Mouse (Mus musculus): Measurements from ENCODE around the gene Sccpdh. TPM values are rescaled to one million over a fixed set of nuclear protein-coding genes. Genes with fewer than 3 reads are reported as not detected.
"Not testable (repeated sequence)": the region's sequence is repeated elsewhere in the genome, so short reads cannot be mapped to it uniquely, and the experiment has no call there.

The Sccpdh gene
- polyA plus RNA-seq, 1 experiment from 2014 or later = 142 TPM

DNA sequence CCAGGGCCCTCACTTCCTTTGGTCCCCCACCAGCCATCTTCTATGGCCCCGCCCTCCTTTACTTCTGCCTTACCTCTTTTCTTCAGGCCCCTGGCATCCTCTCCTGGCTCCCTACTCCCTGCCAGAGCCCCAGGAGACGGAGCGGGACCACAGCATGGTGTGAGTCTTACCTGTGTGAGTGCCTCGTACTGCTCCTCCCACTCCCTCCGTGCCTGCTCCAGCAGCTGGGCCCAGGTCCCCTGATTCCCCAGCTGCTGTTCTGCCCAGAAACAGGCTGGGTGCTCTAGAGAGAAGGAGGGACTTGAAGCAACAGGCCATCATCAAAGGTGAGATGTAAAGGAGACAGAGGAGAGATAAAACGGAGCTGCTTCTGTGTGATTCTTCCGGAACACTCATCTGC, 44.6 kb downstream of the Sccpdh start:
- no peak for ATAC-seq (ENCODE audit: low FRiP score)
- Histone ChIP-seq H3K4me1 (replicated peaks) (no peaks in the 10 kb centered on the region), H3K27me3 (no peaks in the 10 kb centered on the region), H3K36me3 (no peaks in the 10 kb centered on the region), H3K4me2 (no peak overlapping the region), H3K9me3 (peaks cover 3% of the 10 kb centered on the region; the same call in 1 of the 2 replicates), H3K27ac (no peak overlapping the region), H3K9ac (no peak overlapping the region), H3K4me3 (no peak overlapping the region)
- 86% methylated on average over 7 of the region's 7 CpGs for WGBS

DNA sequence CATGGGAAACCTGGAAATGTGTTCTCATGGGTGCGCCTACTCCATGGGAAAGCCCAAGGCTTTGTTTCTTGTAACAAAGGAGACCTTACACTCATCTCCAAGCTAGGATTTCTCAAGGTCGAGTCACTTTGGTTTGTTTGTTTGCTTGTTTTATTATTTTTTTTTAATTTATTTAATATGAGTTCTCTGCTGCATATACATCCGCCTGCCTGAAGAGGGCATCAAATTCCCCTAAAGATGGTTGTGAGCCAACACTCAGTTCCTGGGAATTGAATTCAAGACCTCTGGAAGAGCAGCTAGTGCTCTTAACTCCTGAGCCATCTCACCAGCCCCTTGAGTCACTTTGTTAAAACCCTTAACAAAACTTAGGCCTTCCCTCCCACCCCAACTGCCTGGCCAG, 45.4 kb downstream of the Sccpdh start:
- H3K9me3 ChIP-seq = peaks cover 3% of the 10 kb centered on the region; the same call in 1 of the 2 replicates
- no peak for ATAC-seq (ENCODE audit: low FRiP score)
- H3K27ac ChIP-seq = no peak overlapping the region
- 83% methylated on average over 3 of the region's 3 CpGs for WGBS
- no peaks in the 10 kb centered on the region for H3K36me3 ChIP-seq
- H3K27me3 ChIP-seq = no peaks in the 10 kb centered on the region
- no peak overlapping the region for H3K4me3 ChIP-seq
- H3K9ac ChIP-seq = no peak overlapping the region
- no peaks in the 10 kb centered on the region for H3K4me1 ChIP-seq (replicated peaks)
- no peak overlapping the region for H3K4me2 ChIP-seq

DNA sequence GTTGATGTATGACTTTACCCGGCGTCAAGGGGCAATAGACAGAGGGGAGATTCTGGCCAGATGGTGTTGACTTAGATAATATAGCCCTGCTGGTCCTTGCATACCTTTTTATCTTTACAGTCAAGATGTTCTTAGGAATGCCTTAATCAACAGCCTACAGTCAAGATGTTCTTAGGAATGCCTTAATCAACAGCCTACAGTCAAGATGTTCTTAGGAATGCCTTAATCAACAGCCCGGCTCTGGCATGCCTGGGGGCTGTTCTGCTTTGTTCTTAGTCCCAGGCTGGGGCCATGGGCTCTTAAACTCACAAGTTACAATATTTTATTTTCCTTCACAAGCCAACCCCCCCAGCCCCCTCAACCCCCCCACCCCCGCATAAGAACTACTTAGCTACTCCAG, 47.3 kb downstream of the Sccpdh start:
- 91% methylated on average over 4 of the region's 4 CpGs for WGBS

DNA sequence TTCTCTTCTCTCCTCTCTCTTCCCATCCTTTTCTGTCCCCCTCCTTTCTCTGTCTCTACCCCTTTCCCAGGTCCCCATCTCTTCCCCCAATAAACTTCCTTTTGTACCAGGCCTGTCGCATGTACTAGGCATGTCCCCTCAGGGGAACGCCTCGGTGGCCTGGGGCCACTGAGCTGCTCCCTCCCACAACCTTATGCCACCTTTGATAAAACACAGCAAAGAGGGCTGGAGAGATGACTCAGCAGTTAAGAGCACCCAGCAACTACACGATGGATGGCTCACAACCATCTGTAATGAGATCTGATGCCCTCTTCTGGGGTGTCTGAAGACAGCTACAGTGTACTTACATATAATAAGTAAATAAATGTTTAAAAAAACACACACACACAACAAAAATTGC, 47.8 kb downstream of the Sccpdh start:
- no peaks in the 10 kb centered on the region for H3K4me1 ChIP-seq (replicated peaks)
- no peak overlapping the region for H3K9ac ChIP-seq
- H3K36me3 ChIP-seq = no peaks in the 10 kb centered on the region
- H3K4me2 ChIP-seq = no peak overlapping the region
- H3K27ac ChIP-seq = no peak overlapping the region
- peaks cover 3% of the 10 kb centered on the region; the same call in 1 of the 2 replicates for H3K9me3 ChIP-seq
- no peaks in the 10 kb centered on the region for H3K27me3 ChIP-seq
- no peak overlapping the region for H3K4me3 ChIP-seq
- ATAC-seq (ENCODE audit: low FRiP score) = no peak
- WGBS = 94% methylated on average over 4 of the region's 4 CpGs

More for the DNA sequence above, 47.3 kb downstream of the Sccpdh start:
- H3K4me2 ChIP-seq; H3K27ac ChIP-seq; H3K4me1 ChIP-seq (replicated peaks); H3K27me3 ChIP-seq; H3K4me3 ChIP-seq; H3K9me3 ChIP-seq; H3K36me3 ChIP-seq; ATAC-seq (ENCODE audit: low FRiP score); H3K9ac ChIP-seq: not testable (repeated sequence)

DNA sequence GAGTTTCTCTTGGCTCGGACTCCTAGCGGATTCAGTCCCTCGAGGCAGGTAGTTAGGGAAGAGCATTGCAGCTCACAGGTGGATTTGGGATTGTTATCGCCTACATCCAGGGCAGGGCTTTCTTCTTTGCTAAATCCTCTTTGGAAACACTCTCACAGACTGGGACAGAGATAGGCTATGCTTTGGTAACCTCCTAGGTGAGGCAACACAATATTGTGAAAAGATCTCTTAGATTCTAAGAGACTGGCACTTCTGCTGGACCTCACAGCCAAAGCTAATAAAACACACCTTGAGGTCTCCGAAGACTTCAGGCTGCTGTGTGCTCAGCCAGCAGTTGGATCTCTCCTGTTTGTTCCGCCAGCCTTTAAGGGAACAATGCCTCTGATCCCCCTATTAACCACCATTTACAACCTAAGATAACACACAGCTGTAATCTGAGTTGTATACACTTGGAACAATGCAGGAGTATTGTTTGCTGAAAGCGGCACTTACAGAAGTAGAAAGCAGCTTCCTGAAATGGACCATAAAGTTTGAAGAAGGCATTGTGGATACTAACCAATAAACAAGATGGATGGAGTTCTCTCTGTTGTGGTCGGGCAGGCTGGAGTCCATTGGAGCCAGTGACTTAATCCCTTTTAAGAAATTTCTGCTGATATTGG, 54.9 kb downstream of the Sccpdh start:
- WGBS = 69% methylated on average over 8 of the region's 8 CpGs
- H3K36me3 ChIP-seq = no peaks in the 10 kb centered on the region
- H3K4me3 ChIP-seq = no peak overlapping the region
- H3K9me3 ChIP-seq = no peaks in the 10 kb centered on the region
- H3K9ac ChIP-seq = no peak overlapping the region
- H3K4me2 ChIP-seq = no peak overlapping the region
- H3K4me1 ChIP-seq (replicated peaks) = no peaks in the 10 kb centered on the region
- H3K27me3 ChIP-seq = no peaks in the 10 kb centered on the region
- H3K27ac ChIP-seq = no peak overlapping the region
- ATAC-seq (ENCODE audit: low FRiP score) = no peak

DNA sequence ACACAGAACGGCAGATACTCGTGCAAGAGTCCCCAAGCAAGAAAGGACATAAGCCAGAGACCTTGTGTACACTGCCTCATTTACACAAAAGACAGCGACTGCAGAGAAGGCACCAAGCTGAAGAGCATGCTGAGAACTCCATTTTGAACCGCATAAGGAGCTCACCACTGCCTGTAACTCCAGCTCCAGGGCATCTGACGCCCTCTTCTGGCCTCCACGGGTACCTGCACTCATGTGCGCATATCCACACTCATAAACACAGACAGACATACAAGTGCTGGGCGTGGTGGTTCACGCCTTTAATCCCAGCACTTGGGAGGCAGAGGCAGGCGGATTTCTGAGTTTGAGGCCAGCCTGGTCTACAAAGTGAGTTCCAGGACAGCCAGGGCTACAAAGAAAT, 60.7 kb downstream of the Sccpdh start:
- no peak for ATAC-seq (ENCODE audit: low FRiP score)
- H3K27me3 ChIP-seq = no peaks in the 10 kb centered on the region
- H3K9ac ChIP-seq = no peak overlapping the region
- 90% methylated on average over 10 of the region's 10 CpGs for WGBS
- no peaks in the 10 kb centered on the region for H3K36me3 ChIP-seq
- H3K4me2 ChIP-seq = no peak overlapping the region
- no peaks in the 10 kb centered on the region for H3K9me3 ChIP-seq
- no peaks in the 10 kb centered on the region for H3K4me1 ChIP-seq (replicated peaks)
- H3K27ac ChIP-seq = no peak overlapping the region
- no peak overlapping the region for H3K4me3 ChIP-seq

DNA sequence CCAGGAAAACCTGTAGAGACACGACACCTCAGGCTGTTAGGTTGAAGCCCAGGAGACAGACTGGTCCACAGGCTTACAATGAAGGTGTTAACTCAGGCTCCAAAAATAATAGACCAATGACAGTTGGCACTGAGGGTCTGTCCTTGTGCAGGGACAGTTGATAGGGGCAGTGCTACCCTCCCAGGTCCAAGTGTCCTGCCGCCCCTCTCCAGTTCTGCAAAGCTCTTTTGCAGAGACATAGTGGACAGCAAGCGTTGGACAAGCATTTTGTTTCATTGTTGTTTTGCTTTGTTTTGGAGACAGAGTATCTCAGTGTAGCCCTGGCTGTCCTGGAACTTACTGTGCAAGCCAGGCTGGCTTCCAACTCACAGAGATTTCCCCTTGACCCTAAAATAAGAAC, 63.4 kb downstream of the Sccpdh start:
- Histone ChIP-seq H3K4me3 (no peak overlapping the region), H3K9ac (no peak overlapping the region), H3K27me3 (no peaks in the 10 kb centered on the region), H3K4me1 (replicated peaks) (no peaks in the 10 kb centered on the region), H3K36me3 (no peaks in the 10 kb centered on the region), H3K4me2 (no peak overlapping the region), H3K9me3 (no peaks in the 10 kb centered on the region), H3K27ac (no peak overlapping the region)
- no peak for ATAC-seq (ENCODE audit: low FRiP score)
- WGBS = 90% methylated on average over 3 of the region's 3 CpGs

DNA sequence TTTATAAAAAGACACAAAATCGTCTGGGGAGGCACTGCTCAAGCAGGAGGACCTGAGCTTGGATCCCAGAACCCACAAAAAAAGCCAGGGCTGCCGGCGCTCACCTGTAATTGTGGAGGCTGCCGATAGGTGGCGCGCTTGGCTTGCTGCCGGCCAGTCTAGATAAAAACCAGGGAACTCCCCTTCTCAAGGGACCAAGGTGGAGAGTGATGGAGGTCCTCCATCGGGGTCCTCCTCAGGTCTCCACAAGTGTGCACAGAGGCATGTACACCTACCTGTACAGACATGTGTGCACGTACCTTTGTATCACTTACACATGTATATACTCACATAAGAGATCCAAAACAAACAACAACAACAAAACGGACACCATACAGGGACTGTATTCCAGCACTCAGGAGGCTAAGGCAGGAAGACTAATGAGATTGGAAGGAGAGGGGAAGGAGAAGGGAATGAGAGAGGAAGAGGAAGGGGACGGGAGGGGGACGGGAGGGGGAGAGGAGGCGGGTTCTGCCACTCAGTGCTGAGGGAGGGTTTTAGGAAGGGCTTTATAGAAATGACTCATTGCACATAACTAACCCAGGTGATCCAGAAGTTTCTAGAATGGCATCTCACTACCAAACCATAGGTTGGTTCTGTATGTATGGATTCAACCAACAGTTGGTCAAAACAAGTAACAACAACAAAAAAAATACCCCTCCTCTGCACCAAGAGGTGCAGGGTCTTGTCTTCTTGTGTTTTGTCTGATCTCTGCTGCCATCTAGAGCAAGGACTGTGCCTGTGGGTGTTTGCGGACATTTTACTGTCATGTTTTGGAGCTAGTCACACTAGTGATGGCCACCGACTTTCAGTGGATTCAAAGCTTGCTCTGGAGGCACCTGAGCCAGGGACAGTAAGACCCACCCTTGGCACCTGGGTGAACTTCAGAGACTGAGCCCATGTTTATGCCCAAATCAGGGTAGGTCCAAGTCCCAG, 66.8 kb downstream of the Sccpdh start:
- H3K27me3 ChIP-seq = no peaks in the 10 kb centered on the region
- H3K4me1 ChIP-seq (replicated peaks) = no peaks in the 10 kb centered on the region
- 41% methylated on average over 15 of the region's 15 CpGs for WGBS
- H3K4me3 ChIP-seq = no peak overlapping the region
- no peaks in the 10 kb centered on the region for H3K36me3 ChIP-seq
- H3K4me2 ChIP-seq = no peak overlapping the region
- H3K27ac ChIP-seq = no peak overlapping the region
- no peak for ATAC-seq (ENCODE audit: low FRiP score)
- H3K9ac ChIP-seq = no peak overlapping the region
- no peaks in the 10 kb centered on the region for H3K9me3 ChIP-seq

DNA sequence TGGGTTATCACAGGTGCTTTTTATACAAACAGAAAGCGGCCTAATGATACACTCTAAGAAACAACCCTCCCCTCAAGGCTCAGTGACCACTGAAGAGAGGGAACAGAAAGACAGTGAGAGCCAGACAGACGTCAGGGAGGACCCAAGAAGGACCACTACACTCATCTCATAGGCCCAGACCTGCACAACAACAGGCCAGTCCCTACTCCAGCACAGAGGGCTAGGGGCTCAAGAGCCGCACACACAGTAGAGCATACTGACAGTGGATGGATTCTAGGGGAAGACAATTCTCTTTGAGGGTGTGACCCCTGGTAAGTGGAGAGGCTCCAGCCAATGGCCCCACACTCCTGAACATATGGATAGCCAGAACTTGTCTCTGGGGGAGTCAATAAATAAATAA, 68.5 kb downstream of the Sccpdh start:
- WGBS = 83% methylated on average over 3 of the region's 3 CpGs
- Histone ChIP-seq H3K4me1 (replicated peaks) (no peaks in the 10 kb centered on the region), H3K9ac (no peak overlapping the region), H3K36me3 (no peaks in the 10 kb centered on the region), H3K4me2 (no peak overlapping the region), H3K27me3 (no peaks in the 10 kb centered on the region), H3K9me3 (no peaks in the 10 kb centered on the region), H3K4me3 (no peak overlapping the region), H3K27ac (no peak overlapping the region)
- no peak for ATAC-seq (ENCODE audit: low FRiP score)

Other genes starting within 250 kb of the Sccpdh start
- gene Smyd3, start 150.2 kb upstream of the Sccpdh start, polyA plus RNA-seq (2015; fragmentation: Nextera tagmentation; extraction: Ambion mirVana) = 19.6 and 20.7 TPM in 2 replicates
- 35.2 and 39.0 TPM in 2 replicates for gene Tfb2m, start 121.9 kb upstream of the Sccpdh start, polyA plus RNA-seq (2015; fragmentation: Nextera tagmentation; extraction: Ambion mirVana)
- gene Cnst, start 121.8 kb upstream of the Sccpdh start, polyA plus RNA-seq (2015; fragmentation: Nextera tagmentation; extraction: Ambion mirVana) = 27.7 and 30.9 TPM in 2 replicates
- not detected in 2 replicates for gene Kif28, start 77.1 kb downstream of the Sccpdh start, polyA plus RNA-seq (2015; fragmentation: Nextera tagmentation; extraction: Ambion mirVana)
- not detected in 2 replicates for gene Gm10518, start 135.2 kb downstream of the Sccpdh start, polyA plus RNA-seq (2015; fragmentation: Nextera tagmentation; extraction: Ambion mirVana)
- gene Ahctf1, start 135.5 kb downstream of the Sccpdh start, polyA plus RNA-seq (2015; fragmentation: Nextera tagmentation; extraction: Ambion mirVana) = 17.0 and 21.5 TPM in 2 replicates